18 mouse cellular contexts compared by ENCODE assay signal in genomic region chr4:62322684-62323083, GRCm38 (mm10). TPM values are rescaled to one million over a fixed set of nuclear protein-coding genes. Genes with fewer than 3 reads are reported as not detected.
A peak's percentile ranks its signal among the peaks of the same experiment; 100 is the strongest.
DNase-seq lines count a peak whose midpoint lies in the region; ATAC-seq and TF ChIP-seq lines count a peak whose summit lies in the region.
"Had no signal": no experiment of that assay in that cellular context is flagged by ENCODE, and none has a peak within 500 bp of the region (broad histone marks: within the 10 kb centered on the region; RNA-seq: fewer than 3 reads in every experiment).

No protein-coding gene starts in this region.

- DNase-seq in layer of hippocampus, adult 9-11 months, result peak; percentile 64
- DNase-seq in layer of hippocampus, postnatal 10 days (ENCODE audit: low spot score in 2 of 2), result no peak
- peak; percentile 77 for DNase-seq in A20 (ENCODE audit: low read depth, low spot score)
- DNase-seq in cerebellum, postnatal 25 days, result no peak
- no peak for DNase-seq in cerebellum, adult 11 months
- DNase-seq: cerebellum, adult 2 months; kidney, adult 18-20 months; lung, embryonic 14.5 days had no signal

- 26% methylated on average over 3 of the region's 3 CpGs for WGBS in bone marrow, adult 2 months
- WGBS in macrophage (ENCODE audit: missing documents), result 6% methylated on average over 3 of the region's 3 CpGs

- no peak for TF ChIP-seq CTCF in bone marrow, adult 2 months (IDR thresholded peaks at IDR 0.05; ENCODE audit: control insufficient read depth, insufficient read depth, low read length)

- no peak overlapping the region for H3K4me3 ChIP-seq in bone marrow, adult 2 months (replicated peaks; ENCODE audit: control insufficient read depth, low read depth, low read length)
- no peak overlapping the region for H3K4me3 ChIP-seq in macrophage (ENCODE audit: inconsistent target)
- H3K4me3 ChIP-seq: forebrain, embryonic 12.5 days; hindbrain, embryonic 15.5 days; left cerebral cortex, adult 2 months; limb, embryonic 12.5 days; midbrain, embryonic 12.5 days had no signal

- H3K4me1 ChIP-seq in bone marrow, adult 2 months (ENCODE audit: control insufficient read depth, insufficient read depth, low read length), result peaks cover 3% of the 10 kb centered on the region; the same call in 1 of the 2 replicates
- H3K4me1 ChIP-seq: forebrain, embryonic 12.5 days; hindbrain, embryonic 15.5 days; limb, embryonic 12.5 days; midbrain, embryonic 12.5 days had no signal

- no peak for TF ChIP-seq POLR2A in bone marrow, adult 2 months (IDR thresholded peaks at IDR 0.05; ENCODE audit: borderline replicate concordance, control insufficient read depth, low read depth, low read length)

- no peak for ATAC-seq in inflammation-experienced regulatory T-cells, adult 6 months
- ATAC-seq: CD4-positive, CD25-positive, alpha-beta regulatory T cell, adult 4 months; Patski had no signal

- H3K27ac ChIP-seq in bone marrow, adult 2 months (ENCODE audit: control insufficient read depth, insufficient read depth, low read depth, low read length, poor library complexity), result 0 out of 2 replicates have a peak overlapping the region, but pooled peaks have one; percentile 1
- peak overlapping the region; percentile 67 for H3K27ac ChIP-seq in macrophage
- H3K27ac ChIP-seq: forebrain, embryonic 12.5 days; hindbrain, embryonic 15.5 days; left cerebral cortex, adult 2 months; limb, embryonic 12.5 days; midbrain, embryonic 12.5 days had no signal

- peaks cover 76% of the 10 kb centered on the region for H3K36me3 ChIP-seq in macrophage (ENCODE audit: inconsistent target)

- peaks cover 80% of the 10 kb centered on the region for H3K79me2 ChIP-seq in macrophage (ENCODE audit: inconsistent target)

RNA-seq across cellular contexts. Expression of gene Fkbp15, which starts 37.7 kb away (rescaled TPM):
- total RNA-seq in layer of hippocampus, postnatal 10 days (2021), result 10 to 100 TPM; 42.8 to 43.6 TPM
- 13.2 and 32.9 TPM in 2 replicates for polyA plus RNA-seq in bone marrow, adult 2 months (2011; ENCODE audit: insufficient read depth, insufficient read length, low replicate concordance, missing spikeins)
- 100 to 1,000 TPM; 169 to 626 (median 517) TPM for total RNA-seq in macrophage (2018; cell fraction: chromatin; rRNA removed)
- total RNA-seq in macrophage (2018; cell fraction: cytosol; rRNA removed), result 100 to 1,000 TPM; 103 to 194 (median 146) TPM
- total RNA-seq in macrophage (2018; cell fraction: nucleus; rRNA removed), result 100 to 1,000 TPM; 122 to 388 (median 268) TPM
- polyA plus RNA-seq in macrophage (2018), result 137 to 171 TPM (median 154 TPM) in 3 replicates
- polyA plus RNA-seq in inflammation-experienced regulatory T-cells, adult 6 months (2017; shearing (Covaris generic)), result 10 to 100 TPM; 32.4 to 50.1 (median 47.2) TPM

RNA-seq across cellular contexts. Expression of gene Slc31a1, which starts 37.8 kb away (rescaled TPM):
- 10 to 100 TPM; 35.0 to 35.2 TPM for total RNA-seq in layer of hippocampus, postnatal 10 days (2021)
- 4.9 and 7.3 TPM in 2 replicates for polyA plus RNA-seq in bone marrow, adult 2 months (2011; ENCODE audit: insufficient read depth, insufficient read length, low replicate concordance, missing spikeins)
- total RNA-seq in macrophage (2018; cell fraction: chromatin; rRNA removed), result 10 to 100 TPM in 25 of 26 experiments, 1 to 10 TPM in 1; 9.1 to 64.5 (median 30.9) TPM
- 100 to 1,000 TPM in 13 of 26 experiments, 10 to 100 TPM in 13; 80.7 to 117 (median 99.3) TPM for total RNA-seq in macrophage (2018; cell fraction: cytosol; rRNA removed)
- total RNA-seq in macrophage (2018; cell fraction: nucleus; rRNA removed), result 100 to 1,000 TPM in 10 of 26 experiments, 10 to 100 TPM in 16; 37.3 to 132 (median 94.5) TPM
- polyA plus RNA-seq in macrophage (2018), result 73.8 to 99.5 TPM (median 84.1 TPM) in 3 replicates
- 10 to 100 TPM in 1 of 3 experiments, 1 to 10 TPM in 2; 6.4 to 12.8 (median 9.3) TPM for polyA plus RNA-seq in inflammation-experienced regulatory T-cells, adult 6 months (2017; shearing (Covaris generic))

Comparison
In these comparisons a context has a peak if more than half of its experiments do, and no peak if none do; other contexts are left out.
1. DNase-seq: peak in layer of hippocampus, adult 9-11 months (single experiment) and A20 (single experiment); none in layer of hippocampus, postnatal 10 days (0 of 2), cerebellum, postnatal 25 days (0 of 2) and cerebellum, adult 11 months (single experiment).